Mouse (Mus musculus): ENCODE measurements around the gene Rras2. TPM values are rescaled to one million over a fixed set of nuclear protein-coding genes. Genes with fewer than 3 reads are reported as not detected.

Rras2 gene
- polyA plus RNA-seq, 1 experiment = 119 TPM

DNA sequence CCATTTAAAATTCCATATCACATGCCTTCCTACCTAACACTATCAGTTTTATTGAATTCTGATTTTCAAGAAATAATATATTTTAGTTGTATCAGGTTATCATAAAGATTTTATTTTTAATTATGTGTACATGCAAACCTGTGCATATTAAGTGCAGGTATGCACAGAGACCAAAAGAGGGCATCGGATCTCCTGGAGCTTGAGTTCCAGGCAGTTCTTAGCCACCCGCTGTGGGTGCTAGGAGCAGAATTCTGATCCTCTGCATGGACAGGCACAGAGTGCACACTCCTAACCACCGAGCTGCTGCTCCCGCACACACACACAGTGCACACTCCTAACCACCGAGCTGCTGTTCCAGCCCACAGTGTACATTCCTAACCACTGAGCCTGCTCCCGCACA is 57.1 kb downstream of the Rras2 start:
- H3K9ac ChIP-seq (ENCODE audit: low read depth, poor library complexity, severe bottlenecking) = no peak overlapping the region
- no peaks in the 10 kb centered on the region for H3K9me3 ChIP-seq (replicated peaks; ENCODE audit: control insufficient read depth, insufficient read depth, low read length, poor library complexity, severe bottlenecking)
- TF ChIP-seq CTCF (IDR thresholded peaks at IDR 0.05; ENCODE audit: low read depth, low read length) = peak; percentile 8
- no peak for TF ChIP-seq POLR2A (IDR thresholded peaks at IDR 0.05; ENCODE audit: insufficient read depth, low read length)
- H3K4me3 ChIP-seq (ENCODE audit: low read depth, low read length) = peak overlapping the region; percentile 43
- H3K27ac ChIP-seq (ENCODE audit: insufficient read depth, low read length) = no peak overlapping the region
- peaks cover 7% of the 10 kb centered on the region for H3K36me3 ChIP-seq (ENCODE audit: control insufficient read depth, insufficient read depth, low read length, poor library complexity, severe bottlenecking)
- H3K27me3 ChIP-seq (ENCODE audit: control insufficient read depth, insufficient read depth, low read length, poor library complexity, severe bottlenecking) = no peaks in the 10 kb centered on the region
- peaks cover 3% of the 10 kb centered on the region for H3K4me1 ChIP-seq (ENCODE audit: control insufficient read depth, insufficient read depth, low read length)

DNA sequence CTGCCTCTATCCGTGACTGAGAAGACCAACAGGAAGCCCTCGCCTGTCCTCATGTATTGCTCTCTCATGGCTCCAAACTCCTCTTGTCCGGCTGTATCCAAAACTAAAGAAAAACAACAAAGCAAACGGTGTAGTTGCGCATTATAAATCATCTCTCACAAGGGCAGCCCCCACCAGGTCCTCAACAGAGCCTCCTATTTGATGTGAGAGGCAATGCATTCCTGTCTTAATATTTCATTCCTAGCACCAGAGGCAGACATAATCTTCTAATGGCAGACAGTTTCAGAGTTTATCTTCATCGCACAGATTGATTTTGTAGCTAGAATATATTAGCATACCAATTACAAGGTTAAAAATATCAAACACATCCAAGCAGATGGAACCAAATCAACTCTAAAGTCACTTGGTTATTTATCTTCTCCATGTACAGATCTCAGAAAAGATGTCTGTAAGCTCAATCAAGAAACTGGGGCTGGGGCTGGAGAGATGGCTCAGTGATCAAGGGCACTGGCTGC is 58.6 kb downstream of the Rras2 start:
- TF ChIP-seq CTCF (IDR thresholded peaks at IDR 0.05; ENCODE audit: low read depth, low read length) = no peak
- TF ChIP-seq POLR2A (IDR thresholded peaks at IDR 0.05; ENCODE audit: insufficient read depth, low read length) = no peak
- no peak for TF ChIP-seq EP300 (IDR thresholded peaks at IDR 0.05; ENCODE audit: insufficient read depth, low read depth, low read length)
- H3K4me3 ChIP-seq (ENCODE audit: low read depth, low read length) = no peak overlapping the region
- H3K27me3 ChIP-seq (ENCODE audit: control insufficient read depth, insufficient read depth, low read length, poor library complexity, severe bottlenecking) = no peaks in the 10 kb centered on the region
- no peak overlapping the region for H3K9ac ChIP-seq (ENCODE audit: low read depth, poor library complexity, severe bottlenecking)
- no peak overlapping the region for H3K27ac ChIP-seq (ENCODE audit: insufficient read depth, low read length)
- no peaks in the 10 kb centered on the region for H3K9me3 ChIP-seq (replicated peaks; ENCODE audit: control insufficient read depth, insufficient read depth, low read length, poor library complexity, severe bottlenecking)
- H3K36me3 ChIP-seq (ENCODE audit: control insufficient read depth, insufficient read depth, low read length, poor library complexity, severe bottlenecking) = peaks cover 7% of the 10 kb centered on the region
- no peaks in the 10 kb centered on the region for H3K4me1 ChIP-seq (ENCODE audit: control insufficient read depth, insufficient read depth, low read length)

DNA sequence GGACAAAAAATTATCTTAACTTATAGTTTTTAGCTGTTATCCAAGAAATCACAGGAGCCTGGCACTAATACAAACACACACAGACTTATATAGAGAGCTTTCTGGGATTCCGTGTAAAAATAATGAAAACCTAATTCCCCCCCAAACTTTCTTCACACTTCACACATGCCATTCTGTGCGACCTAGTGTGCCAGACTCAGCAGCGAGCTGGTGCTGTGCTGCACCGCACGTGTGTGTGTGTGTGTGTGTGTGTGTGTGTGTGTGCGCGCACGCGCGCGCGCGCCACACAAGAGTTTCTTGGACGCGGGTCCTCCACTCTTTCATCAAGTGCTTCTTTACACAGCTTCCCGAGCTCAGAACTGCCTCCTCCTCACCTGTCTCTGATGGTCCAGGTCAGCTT is 59.4 kb downstream of the Rras2 start:
- Histone ChIP-seq H3K9ac (ENCODE audit: low read depth, poor library complexity, severe bottlenecking) (no peak overlapping the region), H3K27ac (ENCODE audit: insufficient read depth, low read length) (no peak overlapping the region), H3K9me3 (replicated peaks; ENCODE audit: control insufficient read depth, insufficient read depth, low read length, poor library complexity, severe bottlenecking) (no peaks in the 10 kb centered on the region), H3K4me3 (ENCODE audit: low read depth, low read length) (no peak overlapping the region), H3K36me3 (ENCODE audit: control insufficient read depth, insufficient read depth, low read length, poor library complexity, severe bottlenecking) (peaks cover 7% of the 10 kb centered on the region), H3K27me3 (ENCODE audit: control insufficient read depth, insufficient read depth, low read length, poor library complexity, severe bottlenecking) (no peaks in the 10 kb centered on the region), H3K4me1 (ENCODE audit: control insufficient read depth, insufficient read depth, low read length) (no peaks in the 10 kb centered on the region)
- TF ChIP-seq POLR2A (IDR thresholded peaks at IDR 0.05; ENCODE audit: insufficient read depth, low read length) (no peak), CTCF (IDR thresholded peaks at IDR 0.05; ENCODE audit: low read depth, low read length) (no peak), EP300 (IDR thresholded peaks at IDR 0.05; ENCODE audit: insufficient read depth, low read depth, low read length) (no peak)

DNA sequence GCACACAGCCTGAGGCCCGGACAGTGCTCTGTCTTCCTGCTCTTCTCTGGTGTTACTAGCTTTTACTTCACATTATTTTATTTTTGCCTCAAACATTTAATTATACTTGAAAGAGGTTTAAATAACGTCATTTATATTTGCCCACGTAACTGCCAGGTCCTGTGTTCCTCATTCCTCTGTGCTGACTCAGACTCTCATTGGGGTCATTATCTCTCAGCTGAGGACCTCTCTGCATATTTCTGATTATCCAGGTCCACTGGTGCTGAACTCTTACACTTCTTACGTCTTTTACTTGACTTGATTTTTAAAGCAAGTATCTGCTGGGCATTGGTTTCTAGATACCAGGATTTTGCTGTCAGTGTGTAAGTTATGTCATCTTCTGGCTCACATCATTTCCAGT is 63.9 kb downstream of the Rras2 start:
- no peak overlapping the region for H3K4me3 ChIP-seq (ENCODE audit: low read depth, low read length)
- peaks cover 10% of the 10 kb centered on the region for H3K36me3 ChIP-seq (ENCODE audit: control insufficient read depth, insufficient read depth, low read length, poor library complexity, severe bottlenecking)
- no peaks in the 10 kb centered on the region for H3K4me1 ChIP-seq (ENCODE audit: control insufficient read depth, insufficient read depth, low read length)
- H3K9me3 ChIP-seq (replicated peaks; ENCODE audit: control insufficient read depth, insufficient read depth, low read length, poor library complexity, severe bottlenecking) = no peaks in the 10 kb centered on the region
- no peak overlapping the region for H3K9ac ChIP-seq (ENCODE audit: low read depth, poor library complexity, severe bottlenecking)
- H3K27ac ChIP-seq (ENCODE audit: insufficient read depth, low read length) = no peak overlapping the region; the same call in 1 of the 2 replicates
- no peaks in the 10 kb centered on the region for H3K27me3 ChIP-seq (ENCODE audit: control insufficient read depth, insufficient read depth, low read length, poor library complexity, severe bottlenecking)
- no peak for TF ChIP-seq POLR2A (IDR thresholded peaks at IDR 0.05; ENCODE audit: insufficient read depth, low read length)
- TF ChIP-seq EP300 (IDR thresholded peaks at IDR 0.05; ENCODE audit: insufficient read depth, low read depth, low read length) = no peak
- TF ChIP-seq CTCF (IDR thresholded peaks at IDR 0.05; ENCODE audit: low read depth, low read length) = no peak

DNA sequence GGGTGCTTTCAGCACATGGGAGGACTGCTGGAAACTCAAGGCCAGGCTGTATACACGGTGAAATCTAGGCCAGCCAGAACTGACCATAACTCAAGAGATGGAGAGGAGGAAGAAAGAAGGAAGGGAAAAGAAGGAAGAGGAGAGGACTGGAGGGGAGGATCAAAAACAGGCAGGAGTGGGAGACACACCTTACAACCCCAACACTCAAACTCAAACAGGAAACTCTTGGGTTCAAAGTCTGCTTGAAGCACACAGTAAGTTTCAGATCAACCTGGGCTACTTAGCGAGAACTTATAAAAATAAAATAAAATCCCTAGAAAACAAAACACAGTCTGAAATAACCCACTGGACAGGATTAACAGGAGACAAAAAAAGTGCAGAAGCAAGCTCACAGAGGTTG is 71.8 kb downstream of the Rras2 start:
- H3K4me1 ChIP-seq (ENCODE audit: control insufficient read depth, insufficient read depth, low read length) = no peaks in the 10 kb centered on the region
- H3K4me3 ChIP-seq (ENCODE audit: low read depth, low read length) = no peak overlapping the region
- H3K27me3 ChIP-seq (ENCODE audit: control insufficient read depth, insufficient read depth, low read length, poor library complexity, severe bottlenecking) = no peaks in the 10 kb centered on the region
- H3K9ac ChIP-seq (ENCODE audit: low read depth, poor library complexity, severe bottlenecking) = no peak overlapping the region
- no peak for TF ChIP-seq EP300 (IDR thresholded peaks at IDR 0.05; ENCODE audit: insufficient read depth, low read depth, low read length)
- no peak for TF ChIP-seq CTCF (IDR thresholded peaks at IDR 0.05; ENCODE audit: low read depth, low read length)
- no peak for TF ChIP-seq POLR2A (IDR thresholded peaks at IDR 0.05; ENCODE audit: insufficient read depth, low read length)
- H3K36me3 ChIP-seq (ENCODE audit: control insufficient read depth, insufficient read depth, low read length, poor library complexity, severe bottlenecking) = peaks cover 19% of the 10 kb centered on the region
- H3K9me3 ChIP-seq (replicated peaks; ENCODE audit: control insufficient read depth, insufficient read depth, low read length, poor library complexity, severe bottlenecking) = no peaks in the 10 kb centered on the region
- no peak overlapping the region for H3K27ac ChIP-seq (ENCODE audit: insufficient read depth, low read length)

DNA sequence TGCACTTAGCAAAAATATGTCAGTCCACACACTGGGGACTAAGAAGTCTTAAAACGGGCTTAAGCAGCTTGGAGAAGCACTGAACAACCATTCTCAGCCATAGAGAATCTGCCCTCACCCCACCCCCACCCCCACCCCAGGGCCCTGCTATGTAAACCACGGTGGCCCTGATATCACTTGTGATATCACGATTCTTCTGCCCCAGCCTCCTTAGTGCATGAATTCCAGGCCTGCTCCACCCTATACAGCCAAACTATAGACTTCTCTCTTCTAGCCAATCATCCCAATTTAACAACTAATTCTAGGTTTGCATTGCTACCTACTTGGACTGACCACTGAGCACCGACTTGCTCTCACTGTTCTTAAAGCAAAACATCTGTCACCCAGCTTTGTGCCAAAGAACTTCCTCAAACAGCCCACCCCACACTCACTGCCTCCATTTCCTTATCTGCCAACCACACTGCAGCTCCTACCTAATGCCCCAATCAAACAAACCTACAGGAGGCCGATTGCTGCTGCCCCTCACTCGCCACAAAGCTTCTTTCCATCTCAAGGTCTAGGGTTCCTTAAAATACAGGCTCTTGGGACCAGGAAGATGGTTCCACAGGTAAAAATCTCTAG is 73.5 kb downstream of the Rras2 start:
- TF ChIP-seq EP300 (IDR thresholded peaks at IDR 0.05; ENCODE audit: insufficient read depth, low read depth, low read length) (no peak), CTCF (IDR thresholded peaks at IDR 0.05; ENCODE audit: low read depth, low read length) (no peak), POLR2A (IDR thresholded peaks at IDR 0.05; ENCODE audit: insufficient read depth, low read length) (no peak)
- Histone ChIP-seq H3K4me3 (ENCODE audit: low read depth, low read length) (no peak overlapping the region), H3K27me3 (ENCODE audit: control insufficient read depth, insufficient read depth, low read length, poor library complexity, severe bottlenecking) (no peaks in the 10 kb centered on the region), H3K9me3 (replicated peaks; ENCODE audit: control insufficient read depth, insufficient read depth, low read length, poor library complexity, severe bottlenecking) (no peaks in the 10 kb centered on the region), H3K27ac (ENCODE audit: insufficient read depth, low read length) (no peak overlapping the region), H3K4me1 (ENCODE audit: control insufficient read depth, insufficient read depth, low read length) (no peaks in the 10 kb centered on the region), H3K9ac (ENCODE audit: low read depth, poor library complexity, severe bottlenecking) (no peak overlapping the region), H3K36me3 (ENCODE audit: control insufficient read depth, insufficient read depth, low read length, poor library complexity, severe bottlenecking) (peaks cover 13% of the 10 kb centered on the region)
